Mouse (Mus musculus) cerebellum, postnatal 36 days (tissue): Measurements from ENCODE around the gene Fgfr2.

Experiments used
- DNase-seq, 2 experiments: peaks; one replicate each; pipeline ENCODE4 v3.0.0; 2021 to 2022; ENCODE audit warnings: mixed read lengths in 2 of 2

Gene Fgfr2

DNA sequence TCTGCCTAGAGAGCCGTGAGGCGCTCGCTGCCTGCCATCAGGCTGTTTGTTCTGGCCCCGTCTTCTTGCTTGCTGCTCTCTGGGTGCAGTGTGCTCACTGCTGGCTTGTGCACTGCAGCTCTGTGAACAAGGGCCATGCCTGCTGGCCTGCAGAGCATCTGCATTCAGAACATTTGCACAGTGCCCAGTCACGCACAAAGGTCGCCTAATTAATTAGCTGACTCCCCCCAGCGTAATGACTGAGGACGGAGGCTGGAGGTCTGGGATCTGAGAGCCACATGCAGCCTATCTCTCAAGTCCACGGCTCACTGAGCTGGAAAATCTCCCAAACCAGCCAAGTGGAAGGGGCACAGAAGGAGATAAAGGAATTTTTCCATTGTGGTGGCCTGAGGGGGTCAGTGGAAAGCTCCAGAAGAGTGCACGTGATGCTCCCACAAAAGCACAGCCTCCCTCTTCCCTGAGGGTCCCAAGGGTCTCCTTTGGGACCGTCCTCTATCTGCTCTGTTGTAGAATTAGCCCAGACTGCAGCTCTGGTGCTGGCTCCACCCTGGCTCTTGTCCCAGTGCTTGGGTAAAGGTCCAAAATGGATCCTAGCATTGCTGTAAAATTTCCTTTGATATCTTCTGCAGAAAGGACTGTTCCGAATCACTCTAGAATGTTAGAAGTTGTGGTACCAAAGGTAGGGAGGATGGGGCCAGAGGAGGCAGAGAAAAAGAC is 2285.1 kb downstream of the Fgfr2 start:
- peak; percentile 76 to 80 for DNase-seq

DNA sequence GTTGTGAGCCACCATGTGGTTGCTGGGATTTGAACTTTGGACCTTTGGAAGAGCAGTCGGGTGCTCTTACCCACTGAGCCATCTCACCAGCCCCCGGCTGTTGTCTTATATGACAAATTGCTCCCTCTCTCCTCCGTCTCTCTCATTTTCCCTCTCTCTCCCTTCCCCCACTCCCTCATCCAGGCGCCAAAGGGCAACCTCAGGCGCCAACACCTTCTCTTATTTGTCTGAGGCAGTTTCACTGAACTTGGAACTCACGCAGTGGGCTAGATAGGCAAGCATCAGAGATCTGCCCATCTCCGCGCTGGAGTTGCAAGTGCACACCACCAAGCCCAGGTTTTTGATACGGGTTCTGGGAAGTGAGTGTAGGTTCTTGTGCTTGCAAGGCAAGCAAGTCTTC is 2287.1 kb downstream of the Fgfr2 start:
- no peak for DNase-seq

DNA sequence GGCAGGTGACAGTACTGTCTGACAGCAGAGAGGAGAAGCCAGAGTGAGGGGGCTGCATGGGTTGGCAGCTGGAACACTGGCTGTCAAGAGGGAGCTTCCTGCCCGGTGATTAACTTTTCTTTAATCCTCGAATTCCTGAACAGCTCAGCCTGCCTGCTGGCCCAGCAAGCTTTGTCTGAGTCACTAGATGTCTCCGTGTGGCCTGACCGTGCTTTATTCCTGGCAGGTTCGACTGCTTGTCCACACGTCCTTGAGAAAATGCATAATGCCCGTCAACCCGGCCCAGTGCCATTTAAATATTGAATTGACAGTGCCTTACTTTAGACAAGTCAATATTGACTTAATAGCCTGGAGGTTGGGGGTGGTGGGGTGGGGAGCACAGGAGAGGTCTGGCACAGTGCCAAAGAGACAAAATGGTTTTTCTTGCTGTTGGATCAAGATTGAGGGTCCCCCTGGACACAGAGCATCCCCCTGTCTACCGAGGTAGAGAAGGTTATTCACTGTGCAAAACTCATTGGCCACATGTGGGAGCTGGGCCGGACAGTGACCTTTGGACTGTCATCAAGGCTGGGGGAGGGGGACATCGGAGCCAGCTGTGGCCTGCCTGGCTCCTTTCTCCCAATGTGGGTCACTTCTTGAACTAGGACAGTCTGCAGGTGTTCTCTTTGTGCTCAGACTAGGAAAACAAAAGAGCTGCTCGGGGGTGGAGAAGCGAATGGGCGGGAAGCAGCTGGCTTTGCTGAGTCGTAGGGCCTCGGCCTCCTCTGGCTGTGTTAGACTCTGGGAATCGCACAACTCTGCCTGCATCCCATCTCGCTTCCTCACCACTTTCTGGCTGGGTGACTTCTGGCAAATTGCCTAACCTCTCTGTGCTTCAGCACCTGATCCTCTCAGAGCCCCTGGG is 2287.9 kb downstream of the Fgfr2 start:
- DNase-seq: peak; percentile 35 to 53

DNA sequence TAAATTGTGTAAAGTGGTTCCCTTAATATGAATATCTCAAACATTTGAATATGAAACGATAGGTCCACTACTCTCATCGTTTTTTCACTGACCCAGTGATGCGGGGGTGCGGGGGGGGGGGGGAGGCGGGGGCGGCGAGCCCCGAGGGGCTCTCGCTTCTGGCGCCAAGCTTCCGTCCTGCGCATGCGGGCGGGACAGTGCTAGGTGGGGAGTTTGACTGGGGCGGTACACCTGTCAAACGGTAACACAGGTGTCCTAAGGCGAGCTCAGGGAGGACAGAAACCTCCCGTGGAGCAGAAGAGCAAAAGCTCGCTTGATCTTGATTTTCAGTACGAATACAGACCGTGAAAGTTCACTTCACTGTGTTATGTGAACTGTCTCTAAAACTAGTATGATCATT is 2288.9 kb downstream of the Fgfr2 start:
- DNase-seq: peak; percentile 42 to 63

DNA sequence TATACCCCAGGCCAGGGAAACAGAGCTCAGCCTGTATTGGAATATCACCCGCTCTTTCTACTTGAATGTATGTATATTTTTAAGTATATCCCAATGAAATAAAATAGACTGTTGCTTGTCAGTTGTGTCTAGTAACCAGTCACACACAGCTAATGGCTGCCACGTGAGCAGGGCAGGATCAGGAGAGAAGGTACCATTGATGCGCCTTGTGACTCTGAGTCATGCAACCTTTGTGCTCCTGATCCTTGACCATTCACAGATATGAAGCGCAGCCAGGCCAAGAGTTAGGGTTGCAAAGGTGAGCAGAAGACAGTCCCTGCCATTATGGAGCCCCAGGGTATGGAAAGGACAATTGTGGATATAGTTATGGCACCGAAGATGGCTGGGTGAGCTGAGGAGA is 2291.6 kb downstream of the Fgfr2 start:
- no peak for DNase-seq

DNA sequence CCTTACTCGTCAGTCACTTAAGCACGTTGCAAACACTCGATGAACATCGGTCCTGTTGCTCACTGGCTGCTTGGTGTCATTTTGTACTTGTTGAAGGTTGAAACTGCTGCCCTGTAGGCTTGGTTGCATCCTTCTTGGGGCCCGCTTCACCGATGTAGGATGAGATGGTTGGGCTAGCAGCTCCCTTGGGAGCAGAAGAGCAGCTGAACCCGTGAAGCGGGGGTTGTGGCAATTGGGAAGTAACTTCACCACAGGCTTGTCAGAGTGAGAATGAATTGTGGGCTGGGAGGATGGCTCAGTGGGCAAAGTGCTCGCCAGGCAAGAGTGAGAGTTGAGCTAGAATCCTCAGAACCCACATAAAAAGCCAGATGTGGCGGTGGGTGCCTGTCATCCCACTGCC is 2294.7 kb downstream of the Fgfr2 start:
- no peak for DNase-seq

DNA sequence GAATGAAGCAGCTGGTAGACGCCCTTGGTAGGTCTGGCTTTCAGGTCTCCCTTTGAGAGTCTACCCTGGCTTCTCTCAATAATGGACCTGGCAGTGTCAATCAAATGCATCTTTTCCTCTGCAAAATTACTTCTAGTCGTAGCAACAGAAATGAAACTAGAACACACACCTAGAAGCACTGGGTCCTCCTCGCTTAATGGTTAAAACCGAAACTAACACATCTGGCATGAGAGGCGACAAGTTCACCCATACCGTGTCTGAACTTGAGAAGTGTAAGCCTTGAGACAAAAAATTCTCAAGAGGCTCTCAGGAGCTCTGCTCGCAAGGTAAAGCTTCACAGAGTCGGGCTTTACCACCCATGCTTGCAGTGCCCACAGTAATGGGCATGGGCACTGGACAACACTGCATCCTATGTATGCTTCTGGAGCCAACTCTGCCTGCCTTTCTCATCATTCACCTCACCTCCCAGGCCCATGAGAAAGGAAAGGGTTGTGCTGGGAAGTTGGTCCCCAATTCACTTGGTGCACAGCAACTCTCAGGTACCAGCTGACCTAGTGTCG is 2295.2 kb downstream of the Fgfr2 start:
- DNase-seq: no peak

DNA sequence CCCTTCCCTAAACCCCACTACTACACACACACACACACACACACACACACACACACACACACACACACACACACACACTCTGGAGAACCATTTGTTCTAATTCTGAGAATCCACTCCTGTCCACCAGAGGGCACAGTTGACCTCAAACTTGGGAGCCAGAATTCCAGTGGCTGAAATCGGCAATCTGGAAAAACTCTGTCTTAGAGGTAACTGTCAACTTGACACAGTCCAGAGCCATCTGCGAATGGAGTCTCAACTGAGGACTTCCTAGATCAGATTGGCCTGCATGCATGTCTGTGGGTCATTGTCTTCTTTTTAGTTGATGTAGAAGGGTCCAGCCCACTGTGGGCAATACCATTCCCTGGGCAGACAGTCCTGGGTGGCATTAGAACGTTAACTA is 2295.7 kb downstream of the Fgfr2 start:
- DNase-seq: peak; percentile 56 to 72

DNA sequence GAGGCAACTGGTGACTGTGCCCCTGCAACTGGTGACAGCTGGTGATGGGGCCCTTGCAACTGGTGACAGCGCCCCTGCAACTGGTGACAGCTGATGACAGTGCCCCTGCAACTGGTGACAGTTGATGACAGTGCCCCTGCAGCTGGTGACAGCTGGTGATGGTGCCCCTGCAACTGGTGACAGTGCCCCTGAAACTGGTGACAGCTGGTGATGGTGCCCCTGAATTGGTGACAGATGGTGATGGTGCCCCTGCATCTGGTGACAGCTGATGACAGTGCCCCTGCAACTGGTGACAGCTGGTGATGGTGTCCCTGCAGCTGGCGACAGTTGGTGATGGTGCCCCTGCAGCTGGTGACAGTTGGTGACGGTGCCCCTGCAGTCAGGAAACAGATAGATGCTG is 2296.8 kb downstream of the Fgfr2 start:
- DNase-seq: no peak

DNA sequence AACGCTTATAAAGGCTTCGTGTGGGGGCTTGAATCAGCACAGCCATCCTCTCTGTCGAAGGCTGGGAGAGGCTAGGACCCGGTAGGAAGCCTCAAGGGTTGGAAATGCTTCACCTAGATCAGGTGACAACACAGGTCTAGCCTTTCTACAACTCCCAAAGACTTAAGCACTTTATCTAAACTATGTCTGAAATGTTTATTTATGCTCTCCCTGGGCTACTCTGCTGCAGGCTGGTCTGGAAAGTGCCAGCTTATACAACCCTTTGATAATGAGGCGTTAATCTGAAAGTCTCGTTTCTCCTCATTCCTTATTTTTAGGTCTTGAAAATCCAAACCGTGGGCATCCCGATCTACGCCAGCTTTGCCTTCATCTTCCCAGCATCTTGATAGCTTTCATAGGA is 2299.2 kb downstream of the Fgfr2 start:
- DNase-seq: no peak

DNA sequence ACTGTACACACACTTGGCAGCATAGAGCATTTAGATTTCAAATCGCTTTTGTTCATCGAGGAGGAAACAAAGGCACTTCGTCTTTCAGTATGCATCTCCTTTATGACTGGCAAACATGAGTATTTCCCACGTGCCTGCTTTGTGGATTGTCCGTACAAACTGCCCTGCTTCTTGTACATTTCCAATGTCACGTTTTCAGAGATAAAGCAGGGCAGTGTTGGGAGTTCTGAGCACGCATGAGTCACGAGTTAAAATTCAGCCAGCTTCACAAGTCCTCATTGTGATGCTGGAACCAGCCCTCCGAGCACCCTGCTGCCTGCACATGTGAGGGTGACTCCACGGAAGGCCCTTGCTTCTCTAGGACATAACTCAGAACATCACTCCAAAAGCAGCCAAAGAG is 2303.5 kb downstream of the Fgfr2 start:
- DNase-seq: no peak

DNA sequence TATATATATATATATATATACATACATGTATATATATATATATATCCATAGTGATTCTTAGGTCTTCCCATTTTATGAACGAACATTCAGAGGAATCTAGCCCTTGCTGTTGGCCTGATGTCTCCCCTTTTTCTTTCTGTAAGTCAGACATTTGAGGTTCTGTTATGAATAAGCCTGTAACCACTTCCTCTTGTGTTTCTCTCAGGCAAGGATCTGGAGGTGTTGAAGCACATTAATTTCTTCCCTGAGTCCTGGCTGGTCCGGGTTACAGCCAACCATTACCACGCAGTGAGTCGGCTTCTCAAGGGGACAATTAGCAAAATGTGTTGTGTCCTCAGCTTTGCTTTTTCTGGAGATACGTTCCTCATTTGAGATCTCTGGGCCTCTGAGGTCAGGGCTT is 2304.3 kb downstream of the Fgfr2 start:
- no peak for DNase-seq

DNA sequence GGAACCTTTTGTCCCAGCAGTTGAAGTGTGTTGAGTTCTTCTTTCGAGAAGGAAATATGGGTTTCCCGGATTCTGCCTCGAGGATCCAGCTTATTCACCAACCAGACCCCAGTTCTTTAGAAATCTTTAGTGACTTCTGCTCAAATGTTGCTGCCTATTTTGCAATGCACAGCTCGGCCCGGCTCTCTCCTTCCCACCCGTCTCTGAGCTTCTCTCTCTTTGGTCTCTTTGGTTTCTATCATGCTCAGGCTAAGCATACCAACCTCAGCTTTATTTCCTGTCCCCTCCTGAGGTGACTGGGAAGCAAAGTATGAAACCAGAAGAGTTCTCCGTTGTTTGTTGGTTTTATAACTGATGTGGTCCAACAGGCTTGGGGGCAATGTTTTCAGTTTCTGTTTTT is 2306.9 kb downstream of the Fgfr2 start:
- DNase-seq: no peak

DNA sequence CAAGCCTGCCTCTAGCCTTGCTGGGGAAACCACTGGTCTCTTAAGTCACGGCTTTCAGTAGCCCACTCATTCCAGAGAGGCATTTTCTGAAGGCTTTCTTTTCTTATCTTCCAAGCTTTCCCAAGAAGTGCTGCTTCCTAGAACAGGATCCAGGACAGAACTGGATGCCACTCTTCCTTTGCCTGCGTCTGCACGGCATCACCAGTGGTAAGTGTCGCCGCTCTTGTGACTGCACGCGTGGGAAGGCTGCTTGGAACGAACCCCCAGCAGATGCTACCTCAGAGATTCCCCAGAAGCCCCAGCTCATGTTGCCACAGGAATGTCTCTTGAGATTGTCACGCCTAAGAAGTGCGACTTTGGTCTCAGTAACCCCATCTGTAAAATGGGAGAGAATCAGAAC is 2307.5 kb downstream of the Fgfr2 start:
- no peak for DNase-seq

DNA sequence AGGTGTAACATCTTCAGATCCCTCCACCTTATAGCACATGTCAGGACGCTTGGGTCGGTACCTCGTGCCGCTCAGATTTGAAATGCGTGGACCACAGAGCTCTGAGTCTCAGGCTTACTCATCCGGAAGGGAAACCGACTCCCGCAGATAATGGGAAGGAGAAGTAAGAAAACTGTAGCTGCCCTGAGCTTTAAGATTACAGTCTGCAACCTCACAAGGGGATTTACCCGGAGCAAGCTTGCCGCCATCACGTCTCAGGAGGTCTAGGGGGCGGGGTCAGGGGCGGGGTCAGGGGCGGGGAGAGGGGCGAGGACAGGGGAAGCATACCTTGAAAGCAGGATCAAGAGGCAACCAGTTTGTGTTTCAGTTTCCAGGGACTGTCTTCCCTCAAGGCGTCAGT is 2310.7 kb downstream of the Fgfr2 start:
- no peak for DNase-seq

DNA sequence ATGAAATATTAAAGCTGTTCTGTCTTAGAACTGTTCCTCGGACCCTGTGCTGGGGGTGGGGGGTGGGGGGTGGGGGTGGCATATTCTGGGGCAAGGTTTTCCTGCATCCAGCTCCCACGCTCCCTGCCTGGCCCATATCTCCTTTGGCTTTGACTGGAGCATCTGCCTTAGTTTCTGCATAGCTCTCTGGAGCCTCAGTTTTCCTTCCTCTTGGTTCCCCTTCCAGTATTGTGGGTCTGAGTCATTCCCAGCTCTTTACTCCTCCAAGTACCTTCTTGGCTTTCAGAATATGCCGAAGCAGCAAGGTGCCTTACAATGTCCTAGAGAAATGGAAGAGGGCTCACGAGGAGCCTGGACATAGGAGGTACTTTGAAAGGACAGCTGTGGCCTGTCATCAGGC is 2312.9 kb downstream of the Fgfr2 start:
- no peak for DNase-seq

DNA sequence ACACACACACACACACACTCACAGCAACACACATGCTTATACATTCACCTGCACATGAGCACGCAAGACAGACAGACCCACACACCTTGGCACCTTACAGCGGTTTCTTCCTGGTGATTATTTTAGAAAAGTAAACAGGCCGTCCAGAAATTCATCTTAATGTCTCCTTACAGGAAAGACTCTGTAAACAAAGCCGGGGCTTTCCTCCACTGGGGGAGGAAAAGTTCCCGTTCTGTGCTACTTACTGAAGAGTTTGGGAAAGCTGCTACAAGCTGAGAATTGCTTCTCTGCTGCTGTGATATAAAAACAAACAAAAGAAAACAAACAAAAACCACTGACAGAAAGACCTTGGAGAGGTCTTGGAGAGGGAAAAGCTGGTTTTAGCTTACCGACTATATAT is 2314.5 kb downstream of the Fgfr2 start:
- no peak for DNase-seq

DNA sequence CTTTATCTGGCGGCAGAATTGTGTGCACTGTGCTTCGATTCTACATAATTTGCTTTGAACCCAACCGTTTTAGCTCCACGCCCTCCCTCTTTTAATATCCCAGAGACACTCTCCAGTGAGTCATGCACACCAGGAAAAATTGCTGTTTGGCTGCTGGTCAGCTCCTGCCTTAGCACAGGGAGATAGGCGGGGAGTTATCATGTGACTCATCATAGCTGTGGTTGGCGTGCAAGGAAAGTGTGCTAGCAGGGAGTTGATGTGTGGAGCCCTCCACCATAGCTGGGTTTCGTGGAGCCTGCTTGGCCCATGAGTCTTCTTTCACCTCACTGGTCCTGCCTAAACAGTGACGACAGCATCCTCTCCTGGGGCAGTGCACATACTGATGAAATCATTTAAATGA is 2315.4 kb downstream of the Fgfr2 start:
- DNase-seq: peak; percentile 38 to 48

DNA sequence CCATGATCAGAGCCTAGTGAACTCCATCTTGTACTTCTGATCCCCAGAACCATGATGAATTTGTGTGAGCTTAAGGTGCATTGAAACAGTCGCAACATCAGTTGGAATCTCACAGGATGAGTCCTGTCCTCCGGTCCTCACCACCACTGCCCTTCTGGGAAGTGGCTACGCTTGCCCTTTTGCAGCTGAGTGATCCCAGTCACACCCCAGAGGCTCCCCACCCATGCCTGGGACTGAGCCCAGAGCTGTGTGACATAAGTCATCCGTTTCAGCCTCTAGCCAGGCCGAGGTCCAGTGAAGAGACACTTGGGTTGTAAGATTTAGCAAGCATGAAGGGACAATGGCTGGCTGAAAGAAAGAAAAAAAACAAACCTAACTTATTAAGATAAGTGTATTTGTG is 2318.2 kb downstream of the Fgfr2 start:
- DNase-seq: no peak

DNA sequence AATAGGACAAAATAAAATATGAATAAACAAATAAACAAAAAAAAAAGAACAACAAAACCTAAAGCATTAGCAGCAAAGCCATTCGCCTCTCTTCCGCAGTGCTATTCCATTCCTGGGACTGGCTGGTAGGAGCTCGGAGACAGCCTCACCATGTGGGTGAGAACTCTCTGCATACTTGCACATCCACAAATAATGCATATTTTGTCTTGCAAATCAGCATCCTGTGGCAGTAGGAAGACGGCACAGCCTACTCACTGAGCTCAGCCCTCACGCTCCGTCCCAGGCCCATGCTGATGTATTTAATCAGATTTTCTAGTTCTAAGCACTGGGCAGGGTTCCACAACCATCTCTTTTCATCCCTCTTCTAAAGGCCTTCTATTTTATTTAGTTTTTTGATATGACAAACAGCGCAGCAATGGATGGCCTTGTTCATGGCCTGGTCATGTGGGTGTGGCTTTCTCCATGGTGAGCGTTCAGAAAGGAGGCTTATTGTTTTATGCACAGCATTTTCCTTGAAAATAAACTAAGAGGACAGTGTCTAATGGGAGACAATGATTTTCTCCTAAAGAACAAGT is 2319.8 kb downstream of the Fgfr2 start:
- DNase-seq: no peak

DNA sequence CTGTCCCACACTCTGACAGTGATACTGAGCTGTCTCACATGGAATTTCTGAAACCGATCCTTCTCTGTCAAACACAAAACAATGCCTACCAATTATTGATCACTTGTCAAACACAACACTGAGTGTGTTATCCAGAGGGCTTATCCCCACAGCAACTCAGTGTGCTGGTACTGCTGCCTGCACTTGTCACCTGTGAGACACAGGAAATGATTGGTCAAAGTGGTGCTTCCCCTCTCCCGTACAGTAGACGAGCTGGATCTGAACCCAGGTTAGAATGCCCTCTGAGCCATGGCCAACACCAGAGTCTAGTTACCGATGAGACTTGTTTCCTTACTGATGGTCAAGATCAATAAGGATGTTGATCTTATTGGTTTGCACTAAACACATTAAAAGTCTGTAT is 2321.3 kb downstream of the Fgfr2 start:
- no peak for DNase-seq

DNA sequence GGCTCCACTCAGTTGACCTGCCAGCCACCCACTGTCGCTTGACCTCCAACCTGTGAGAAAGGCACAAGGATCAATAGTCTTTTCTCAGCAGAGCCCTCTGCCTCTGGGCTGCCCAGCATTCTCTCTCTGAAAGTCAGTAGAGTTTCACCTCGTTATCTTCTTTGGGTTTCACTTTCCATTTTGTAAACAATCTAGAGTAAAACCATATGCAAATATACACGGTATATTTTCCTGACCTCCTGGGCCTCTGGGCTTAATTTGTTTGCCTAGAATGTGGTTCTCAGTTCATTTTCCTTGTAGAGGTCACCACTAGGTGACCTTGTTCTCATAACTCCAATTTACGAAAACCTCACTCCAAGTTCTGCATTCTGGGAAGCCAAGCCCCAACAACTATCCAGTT is 2322.5 kb downstream of the Fgfr2 start:
- DNase-seq: no peak

DNA sequence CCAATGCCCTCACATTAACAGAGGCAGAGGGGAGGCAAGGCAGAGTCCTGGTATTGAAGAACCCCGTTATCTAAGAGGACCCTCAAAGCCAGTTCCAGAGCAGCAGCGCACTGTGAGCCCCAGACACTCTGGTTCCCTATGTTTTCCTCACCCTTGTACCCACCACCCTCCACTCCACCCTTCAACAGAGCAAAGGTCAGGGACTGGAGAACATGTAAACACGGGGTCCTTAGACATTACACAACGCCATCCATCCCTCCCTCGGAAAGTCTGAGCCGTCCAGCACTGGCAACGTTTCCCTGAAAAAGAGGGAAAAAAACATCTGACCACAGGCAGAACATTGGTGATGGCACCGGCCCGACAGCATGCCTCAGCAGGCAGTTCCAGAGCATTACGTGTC is 2323.7 kb downstream of the Fgfr2 start:
- DNase-seq: no peak

DNA sequence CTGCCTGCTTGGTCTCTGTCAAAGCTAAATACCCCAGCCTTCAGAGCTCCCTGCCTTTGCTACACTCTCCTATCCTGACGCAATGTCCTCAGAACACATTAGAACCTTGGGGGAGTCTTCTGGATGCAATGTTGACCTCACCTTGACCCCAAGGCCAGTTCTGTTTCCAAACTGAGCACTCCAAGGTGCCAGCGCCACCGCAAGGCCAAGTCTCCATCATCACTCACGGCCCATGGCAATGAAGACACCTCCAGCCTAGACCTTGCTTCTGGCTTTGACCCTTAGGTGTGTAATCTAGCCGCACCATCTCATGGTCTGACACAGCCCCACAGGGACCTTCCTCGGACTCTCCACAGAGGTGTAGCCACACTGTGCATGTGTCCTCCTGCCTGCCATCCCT is 2325.6 kb downstream of the Fgfr2 start:
- no peak for DNase-seq
